Mouse (Mus musculus) mouse trophoblast stem cell (cell line): ENCODE results near the gene Gm4763.
"Not testable (repeated sequence)": the region's sequence is repeated elsewhere in the genome, so short reads cannot be mapped to it uniquely, and the experiment has no call there.

Source experiments
- in situ Hi-C, 2 experiments: fragments of 300-500 bp; cut with MseI, MboI; formaldehyde crosslinking; loops; 2 replicates in 1 of 2; 3 replicates in 1 of 2; pipeline ENCODE4 v1.15.1; 2025

The Gm4763 gene

DNA sequence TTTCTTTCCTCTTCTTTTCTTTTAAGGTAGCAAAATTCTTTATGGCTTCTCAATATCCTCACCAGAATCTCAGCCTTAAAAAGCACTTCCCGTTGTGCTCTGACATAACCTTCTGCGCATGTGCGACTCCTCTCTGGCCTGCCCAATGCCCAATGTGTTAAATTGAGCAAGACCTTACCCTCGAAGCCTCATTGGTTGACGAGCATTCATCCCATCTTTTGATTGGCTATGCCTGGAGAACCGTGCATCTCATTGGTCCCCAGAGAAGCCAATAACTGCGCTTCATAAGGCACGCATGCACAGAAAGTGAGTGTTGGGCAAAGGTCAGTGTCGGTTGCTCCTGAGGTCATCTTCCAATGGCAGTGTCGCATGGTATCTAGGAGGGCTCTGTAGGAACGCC is at the start of gene Gm4763:
Gm4763 (minus strand) TSS at position 101 of the 400 bp plus-strand sequence.
- in situ Hi-C loops: not testable (repeated sequence)

DNA sequence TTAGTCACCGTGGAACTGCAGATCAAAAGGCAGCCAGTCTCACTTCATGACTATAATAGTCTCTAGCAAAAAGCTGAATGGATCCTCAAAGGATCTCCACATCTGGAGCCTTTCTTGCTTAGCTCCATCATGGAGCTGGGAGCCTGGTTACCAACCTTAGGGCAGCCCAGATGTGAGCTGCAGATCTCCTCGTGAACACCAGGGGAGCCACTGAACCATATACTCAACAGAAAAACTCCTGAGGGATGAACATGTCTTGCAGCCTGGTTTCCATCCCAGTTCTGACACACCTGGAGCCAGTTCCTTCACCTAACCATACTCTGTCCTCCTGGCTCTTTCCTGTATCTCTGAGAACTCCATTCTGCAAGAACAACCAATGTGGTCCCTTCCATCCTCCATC is 49.4 kb upstream of the Gm4763 start:
- in situ Hi-C loops: no loop called here

DNA sequence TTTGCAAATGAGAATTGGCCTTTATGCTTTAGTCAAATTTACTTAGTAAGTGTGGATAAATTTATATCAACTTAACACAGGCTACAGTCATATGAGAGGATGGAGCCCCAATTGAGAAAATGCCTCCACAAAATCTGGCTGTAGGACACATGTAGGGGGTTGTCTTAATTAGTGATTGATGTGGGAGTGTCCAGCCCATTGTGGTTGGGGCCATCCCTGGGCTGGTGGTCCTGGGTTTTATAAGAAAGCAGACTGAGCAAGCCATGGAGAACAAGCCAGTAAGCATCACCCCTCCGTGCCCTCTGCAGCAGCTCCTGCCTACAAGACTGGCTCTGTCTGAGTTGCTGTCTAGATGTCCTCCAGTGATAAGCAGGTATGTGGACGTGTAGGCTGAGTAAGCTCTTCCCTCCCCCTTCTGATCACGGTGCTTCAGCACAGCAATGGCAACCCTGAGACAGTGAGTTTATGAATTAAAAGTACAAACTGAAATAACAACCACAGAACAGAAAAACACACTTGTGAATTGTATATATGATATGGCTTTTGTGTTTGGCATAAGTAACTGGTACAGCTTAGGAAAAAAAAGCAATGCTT is 47.3 kb upstream of the Gm4763 start:
- in situ Hi-C loops: no loop called here

DNA sequence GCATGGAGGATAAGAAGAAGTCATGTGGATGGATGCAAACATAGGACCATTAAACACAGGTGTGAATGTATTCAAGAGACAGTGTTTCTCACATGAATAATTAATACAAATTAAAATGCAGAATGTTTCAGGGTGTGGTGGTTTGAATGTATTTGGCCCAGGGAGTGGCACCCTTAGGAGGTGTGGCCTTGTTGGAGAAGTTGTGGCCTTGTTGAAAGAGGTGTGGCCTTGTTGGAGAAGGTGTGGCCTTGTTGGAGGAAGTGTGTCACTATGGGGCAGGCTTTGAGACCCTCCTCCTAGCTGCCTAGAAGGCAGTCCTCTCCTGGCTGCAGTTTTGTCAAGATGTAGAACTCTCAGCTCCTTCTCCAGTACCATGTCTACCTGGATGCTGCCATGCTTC is 44.7 kb upstream of the Gm4763 start:
- in situ Hi-C loops: no loop called here

DNA sequence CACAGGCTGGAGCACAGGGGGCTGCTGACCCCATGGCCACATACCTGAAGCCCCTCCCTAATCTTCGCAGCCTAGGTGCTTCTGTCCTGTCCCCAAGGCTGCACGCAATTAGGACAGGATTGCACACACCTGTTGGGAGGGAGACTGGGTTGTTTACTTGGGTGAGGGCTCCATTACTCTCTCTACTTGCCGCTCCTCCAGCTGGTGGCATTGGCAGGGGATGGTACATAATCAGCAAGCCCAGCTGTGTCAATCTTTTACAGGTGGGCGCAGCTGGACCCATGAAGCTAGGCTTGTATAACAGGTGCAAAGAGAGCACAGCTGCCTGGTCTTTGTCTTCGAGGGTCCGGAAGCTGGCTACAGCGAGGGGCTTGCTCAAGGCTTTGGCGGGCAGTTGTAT is 35.9 kb upstream of the Gm4763 start:
- in situ Hi-C loops: no loop called here

DNA sequence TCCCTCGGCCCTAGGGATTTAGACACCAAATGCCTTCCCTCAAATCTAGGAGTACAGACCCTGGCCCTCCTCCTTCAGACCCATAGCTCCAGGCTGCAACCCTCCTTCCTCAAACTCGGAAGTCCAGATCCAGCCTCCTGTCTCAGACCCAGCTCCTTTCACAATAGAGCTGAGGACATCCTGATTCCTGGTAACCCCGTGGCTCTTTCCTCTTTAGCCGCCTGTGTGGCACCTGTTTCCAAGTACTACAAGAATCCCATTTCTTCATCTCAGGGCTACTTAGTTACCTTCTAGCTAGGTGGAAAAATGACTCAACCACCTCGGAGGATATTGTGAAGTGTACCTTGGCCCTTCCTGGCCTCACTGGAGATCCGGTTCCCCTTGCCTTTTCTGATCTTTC is 34.5 kb upstream of the Gm4763 start:
- in situ Hi-C loops: no loop called here

DNA sequence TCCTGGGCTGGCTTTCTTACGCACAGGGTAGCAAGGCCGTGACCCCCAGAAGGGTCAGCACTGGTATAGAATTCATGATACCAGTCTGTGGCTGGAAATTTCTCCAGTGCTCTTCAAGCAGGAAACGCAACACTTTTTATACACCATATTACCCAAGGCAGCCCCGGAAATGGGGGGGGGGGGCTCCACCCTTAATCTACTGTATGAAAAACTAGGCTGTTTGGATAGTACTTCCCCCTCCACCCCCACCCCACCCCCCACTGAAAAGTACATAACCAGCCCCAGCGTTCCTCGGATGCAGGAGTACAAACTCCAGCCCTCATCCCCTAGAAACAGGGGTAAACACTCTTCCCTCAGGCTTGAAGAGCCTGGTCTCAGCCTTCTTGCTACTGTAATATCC is 33.5 kb upstream of the Gm4763 start, which contains the start of gene Cd177:
Cd177 (minus strand) TSS at position 101 of the 400 bp plus-strand sequence.
- in situ Hi-C loops: no loop called here

DNA sequence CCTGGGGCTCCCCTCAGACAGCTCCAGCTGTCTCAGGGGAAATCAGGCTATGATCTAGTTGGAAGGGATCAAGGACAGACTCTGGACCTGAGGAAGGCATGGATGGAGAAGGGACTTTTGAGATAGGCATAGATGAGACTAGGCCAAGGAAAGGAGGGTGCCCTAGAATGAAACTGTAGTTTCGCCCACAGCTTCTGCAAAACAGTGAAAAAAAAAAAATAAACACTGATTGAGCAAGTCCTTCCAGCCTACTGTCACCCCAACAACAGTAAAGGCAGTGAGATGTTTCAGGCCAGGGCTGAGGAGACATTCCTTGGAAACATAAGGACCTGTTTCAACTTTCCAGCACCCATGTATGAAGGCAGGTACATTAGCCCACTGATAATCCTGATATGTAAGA is 31.8 kb upstream of the Gm4763 start:
- in situ Hi-C loops: no loop called here

DNA sequence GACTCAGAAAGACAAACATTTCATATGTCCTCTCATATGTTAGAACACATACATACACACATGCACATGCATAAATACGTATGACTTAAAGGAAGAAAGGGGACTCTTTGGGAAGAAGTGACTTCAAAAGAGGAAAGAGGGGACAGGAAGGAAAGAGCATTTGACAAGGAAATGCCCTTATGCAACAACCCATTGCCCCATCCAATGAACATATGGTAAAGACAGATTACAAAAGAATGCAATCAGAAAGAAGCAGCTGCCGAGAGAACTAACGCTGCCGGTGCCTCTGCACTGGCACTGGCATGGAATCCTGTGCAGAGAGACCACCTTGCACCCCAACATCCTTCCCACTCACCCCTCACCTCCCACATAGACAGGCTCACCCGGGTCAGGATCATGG is 26.8 kb upstream of the Gm4763 start:
- in situ Hi-C loops: loop anchor here in 1 of 2 experiments (5.0 kb wide), 1 partner anchor 49 kb away; no protein-coding TSS in a partner anchor

DNA sequence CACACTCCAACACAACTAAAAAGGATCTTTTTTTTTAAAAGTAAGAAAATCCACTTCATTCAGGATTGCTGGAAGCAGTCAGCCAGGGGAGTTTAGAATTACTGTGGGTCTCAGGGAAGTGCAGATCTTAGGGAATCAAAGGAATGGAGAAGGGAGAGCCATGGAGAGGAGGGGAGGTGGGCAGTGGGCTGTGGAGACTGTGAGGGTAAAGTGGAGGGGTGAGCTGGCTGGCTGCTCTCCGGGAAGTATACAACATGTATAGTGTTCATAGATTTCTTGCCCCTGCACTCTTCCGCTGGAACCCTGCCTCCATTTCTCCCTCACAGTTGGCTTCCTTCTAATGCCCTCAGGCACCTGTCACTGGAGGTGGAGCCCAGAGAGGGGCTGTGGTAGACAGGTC is 24.9 kb upstream of the Gm4763 start:
- in situ Hi-C loops: loop anchor here in 1 of 2 experiments (5.0 kb wide), 1 partner anchor 51 kb away; no protein-coding TSS in a partner anchor

DNA sequence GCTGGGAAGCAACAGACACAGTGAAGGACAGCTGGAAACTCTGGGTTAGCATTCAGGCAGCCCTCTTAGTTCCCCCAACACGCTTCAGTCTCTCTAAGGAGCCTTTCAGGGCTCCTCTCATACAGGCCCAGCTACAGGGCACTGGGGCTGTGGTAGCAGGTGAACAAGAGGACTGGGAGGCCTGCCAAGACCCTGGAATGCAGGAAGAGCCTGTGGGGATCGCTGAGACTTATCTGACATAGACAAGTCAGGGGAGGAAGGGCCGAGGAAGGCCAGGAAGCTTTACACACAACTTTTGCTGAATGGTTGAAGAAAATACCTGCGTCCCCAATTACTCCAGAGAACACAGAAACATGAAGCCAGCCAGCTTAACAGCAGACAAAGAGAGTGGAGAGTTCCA is 24.0 kb upstream of the Gm4763 start:
- in situ Hi-C loops: loop anchor here in 1 of 2 experiments (5.0 kb wide), 1 partner anchor 52 kb away; no protein-coding TSS in a partner anchor

DNA sequence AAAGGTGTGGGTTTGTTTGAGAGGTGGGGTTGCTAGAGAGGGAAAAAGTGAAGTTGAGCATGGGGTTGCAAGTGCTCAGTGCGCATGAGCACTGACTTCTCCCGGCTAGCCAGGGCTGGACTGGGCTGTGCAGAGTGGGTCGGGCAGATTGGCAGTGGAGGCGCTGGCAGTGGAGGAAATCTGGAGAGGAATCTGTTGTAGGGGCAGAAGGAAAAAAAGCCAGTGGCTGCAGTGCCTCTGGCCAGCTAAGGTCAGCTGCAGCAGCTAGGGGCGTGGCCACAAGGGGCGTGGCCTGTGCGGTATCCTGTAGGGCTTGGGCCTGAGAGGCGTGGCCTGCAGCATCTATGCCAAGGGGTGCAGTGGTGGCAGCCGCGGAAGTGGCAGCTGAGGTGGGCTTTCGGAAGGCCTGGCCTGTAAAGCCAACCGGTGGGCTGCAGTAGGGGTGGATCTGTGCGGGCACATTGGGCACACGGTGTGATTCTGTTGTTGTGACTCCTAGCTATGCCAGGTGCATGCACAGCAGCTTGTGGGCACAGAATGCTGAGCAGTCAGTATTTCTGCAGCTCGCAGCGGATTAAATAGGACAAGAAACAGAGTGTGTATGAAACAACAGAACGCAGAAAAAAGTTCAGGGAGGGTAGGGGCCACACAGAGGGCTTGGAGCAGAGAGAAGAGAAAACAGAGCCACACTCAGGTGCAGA is 9.4 kb upstream of the Gm4763 start:
- in situ Hi-C loops: no loop called here

DNA sequence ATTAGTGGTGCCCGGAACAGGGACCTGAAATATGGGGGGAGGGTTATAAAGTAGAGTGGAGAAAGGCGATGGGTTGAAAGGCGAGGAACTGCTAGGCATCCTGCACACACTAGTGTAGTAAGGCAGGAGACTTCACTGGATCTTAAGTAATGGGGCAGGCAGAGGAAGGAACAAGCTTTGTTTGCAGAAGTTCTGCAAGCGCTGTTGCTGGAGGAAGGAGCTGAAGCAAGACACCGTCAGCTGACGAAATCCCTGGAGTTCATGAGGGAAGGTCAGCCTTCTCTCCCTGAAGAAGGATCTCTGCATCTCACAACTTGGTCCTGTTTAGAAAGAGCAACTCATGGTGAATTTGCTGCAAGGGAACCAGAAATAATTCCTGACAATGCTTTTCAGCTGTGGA is 11.7 kb downstream of the Gm4763 start:
- in situ Hi-C loops: no loop called here

DNA sequence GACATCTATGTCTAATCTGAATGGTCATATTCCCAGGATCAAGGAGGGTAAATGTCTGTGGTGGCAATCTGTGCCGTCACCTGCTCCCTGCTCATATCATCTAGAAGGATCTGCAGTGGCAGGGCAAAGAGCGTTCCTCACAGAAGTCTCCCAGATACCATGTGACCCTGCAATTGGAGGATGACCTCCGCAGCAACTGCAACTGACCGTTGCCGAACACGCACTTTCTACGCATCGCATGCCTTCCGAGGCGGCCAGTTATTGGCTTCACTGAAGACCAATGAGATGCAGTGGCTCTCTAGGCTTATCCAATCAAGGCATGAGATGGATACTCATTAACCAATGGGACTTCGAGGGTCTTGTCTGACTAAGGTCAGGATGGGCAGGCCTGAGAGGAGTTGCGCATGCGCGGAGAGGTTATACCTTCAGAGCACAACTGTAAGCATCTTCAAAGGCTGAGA is 17.8 kb downstream of the Gm4763 start, which contains the start of gene BC049730:
BC049730 (plus strand) TSS at position 411 of the 461 bp plus-strand sequence.
- in situ Hi-C loops: no loop called here

DNA sequence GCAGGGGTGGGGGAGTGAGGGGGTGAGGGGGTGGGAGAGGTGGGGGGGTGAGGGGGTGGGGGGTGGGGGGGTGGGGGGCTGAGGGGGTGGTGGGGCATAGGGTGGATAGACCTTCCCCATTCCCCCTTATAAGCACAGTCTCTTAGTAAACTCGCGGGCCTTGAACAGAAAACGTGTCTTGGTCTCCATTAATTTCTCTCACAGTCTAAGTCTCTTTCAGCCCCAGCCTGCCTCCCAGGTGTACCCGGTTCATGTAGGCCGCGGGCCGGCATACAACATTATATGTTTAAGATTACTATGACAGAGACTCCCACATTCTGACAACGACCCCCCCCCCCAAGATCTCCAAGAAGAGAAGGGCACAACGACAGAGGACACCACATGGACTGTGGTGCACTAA is 23.9 kb downstream of the Gm4763 start:
- in situ Hi-C loops: not testable (repeated sequence)

DNA sequence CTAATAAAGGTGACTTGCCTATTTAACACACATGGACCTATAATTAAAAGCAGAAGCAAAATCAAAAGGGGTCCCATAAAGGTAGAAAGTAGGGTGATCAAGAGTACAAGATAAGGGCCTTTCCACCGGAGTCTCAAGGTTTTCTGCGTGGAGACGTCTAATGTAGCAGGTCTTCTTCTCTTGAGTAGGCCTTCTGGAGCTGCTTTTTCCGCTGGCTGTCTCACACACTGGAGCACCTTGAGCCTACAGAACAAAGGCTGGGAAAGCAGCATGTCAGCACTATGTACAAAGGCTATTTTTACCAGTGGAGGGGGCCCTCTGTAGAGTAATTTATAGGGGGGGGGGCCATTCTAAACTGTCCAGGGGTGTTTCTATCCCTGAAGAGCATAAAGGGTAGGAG is 28.8 kb downstream of the Gm4763 start:
- in situ Hi-C loops: not testable (repeated sequence)

DNA sequence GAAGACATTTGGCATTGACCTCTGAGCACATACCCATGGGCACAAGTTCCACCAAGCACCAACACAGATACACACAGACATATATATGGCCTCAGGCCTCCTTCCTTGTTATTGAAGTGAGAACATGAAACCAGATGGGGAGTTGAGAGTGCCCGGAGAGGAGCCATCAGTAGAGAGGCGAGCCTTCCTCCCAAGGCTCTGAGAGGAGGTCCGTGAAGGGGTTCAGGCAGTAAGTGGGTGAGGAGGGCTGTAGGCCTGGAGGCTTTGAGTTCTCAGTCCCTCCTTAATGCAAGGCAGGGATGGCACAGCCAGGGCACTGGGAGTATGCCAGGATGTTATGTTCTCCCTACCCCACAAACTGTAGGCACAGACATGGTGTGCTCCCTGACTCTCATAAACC is 34.0 kb downstream of the Gm4763 start:
- in situ Hi-C loops: not testable (repeated sequence)

DNA sequence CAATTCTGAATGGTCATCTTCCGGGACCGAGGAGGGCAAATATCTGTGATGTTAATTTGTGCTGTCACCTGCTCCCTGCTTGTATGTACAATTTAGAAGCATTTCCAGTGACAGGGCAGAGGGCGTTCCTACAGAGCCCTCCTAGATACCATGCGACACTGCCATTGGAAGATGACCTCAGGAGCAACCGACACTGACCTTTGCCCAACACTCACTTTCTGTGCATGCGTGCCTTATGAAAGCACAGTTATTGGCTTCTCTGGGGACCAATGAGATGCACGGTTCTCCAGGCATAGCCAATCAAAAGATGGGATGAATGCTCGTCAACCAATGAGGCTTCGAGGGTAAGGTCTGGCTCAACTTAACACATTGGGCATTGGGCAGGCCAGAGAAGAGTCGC is 39.2 kb downstream of the Gm4763 start:
- in situ Hi-C loops: not testable (repeated sequence)

DNA sequence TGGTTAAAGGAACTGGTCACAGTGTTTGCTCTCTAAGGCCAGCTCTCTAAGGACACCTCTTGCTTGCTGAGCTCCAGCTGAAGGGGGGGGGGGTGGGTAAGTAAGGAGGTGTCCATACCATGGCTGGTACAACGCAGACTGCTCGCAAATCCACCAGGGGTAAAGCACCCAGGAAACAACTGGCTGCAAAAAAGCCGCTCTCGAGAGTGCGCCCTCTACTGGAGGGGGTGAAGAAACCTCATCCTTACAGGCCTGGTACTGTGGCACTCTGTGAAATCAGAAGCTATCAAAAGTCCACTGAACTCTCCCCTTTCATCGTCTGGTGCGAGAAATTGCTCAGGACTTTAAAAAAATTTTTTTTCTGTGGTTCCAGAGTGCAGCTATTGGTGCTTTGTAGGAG is 42.6 kb downstream of the Gm4763 start:
- in situ Hi-C loops: loop anchor here in 1 of 2 experiments (5.0 kb wide), 1 partner anchor 48 kb away; no protein-coding TSS in a partner anchor

DNA sequence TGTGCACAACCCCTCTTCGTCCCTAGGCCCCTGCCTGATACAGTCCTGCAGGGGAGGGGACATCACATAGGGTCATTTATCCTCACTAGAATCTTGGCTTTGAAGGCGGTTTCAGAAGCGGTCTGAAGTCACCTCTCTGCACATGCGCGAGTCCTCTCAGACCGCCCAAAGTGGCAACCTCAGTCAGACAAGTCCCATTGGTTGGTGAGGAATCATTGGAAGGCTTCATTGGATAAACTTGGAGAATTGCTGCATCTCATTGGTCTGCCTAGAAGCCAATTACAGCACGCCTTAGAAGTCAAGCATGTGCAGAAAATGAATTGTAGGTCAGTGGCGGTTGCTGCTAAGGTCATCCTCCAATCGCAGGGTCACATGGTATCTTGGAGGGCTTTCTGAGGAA is 50.1 kb downstream of the Gm4763 start, which contains the start of gene Tex101:
Tex101 (minus strand) TSS at position 101 of the 400 bp plus-strand sequence.
- in situ Hi-C loops: no loop called here

DNA sequence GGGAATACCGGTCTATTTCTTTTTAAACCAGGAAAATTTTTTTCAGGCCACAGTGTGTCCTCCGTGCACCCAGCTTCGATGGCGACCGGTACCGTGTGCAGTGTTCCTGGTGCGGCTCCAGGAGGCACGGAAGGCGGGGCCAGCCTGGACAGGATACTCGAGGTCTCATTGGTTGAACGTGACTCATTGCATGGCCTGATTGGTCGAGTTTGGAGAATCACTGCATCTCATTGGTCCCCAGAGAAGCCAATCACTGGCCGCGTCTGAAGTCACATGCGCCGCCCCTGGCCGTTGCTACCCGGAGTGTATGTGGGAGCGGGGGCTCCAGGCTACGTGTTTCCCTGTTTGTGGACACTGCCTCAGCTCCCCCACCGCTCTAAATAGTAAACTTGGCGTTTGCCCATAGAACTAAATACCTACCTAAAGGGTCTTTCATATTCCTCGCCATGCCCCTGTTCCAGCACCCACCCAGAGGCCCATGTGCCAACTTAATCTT is 54.7 kb downstream of the Gm4763 start:
- in situ Hi-C loops: loop anchor here in 1 of 2 experiments (5.0 kb wide), 1 partner anchor 50 kb away; no protein-coding TSS in a partner anchor
